Mouse (Mus musculus) c-Kit-positive CD71-positive TER-119-positive erythroid progenitor cells, embryonic 14.5 days (primary cell): ENCODE measurements around the gene Yju2.
A peak's percentile ranks its signal among the peaks of the same experiment; 100 is the strongest.
"Not testable (repeated sequence)": the region's sequence is repeated elsewhere in the genome, so short reads cannot be mapped to it uniquely, and the experiment has no call there.

ENCODE experiments used
- DNase-seq: peaks from one replicate; pipeline ENCODE4 v3.0.0-alpha.2; 2013; ENCODE audit warnings: low spot score

Yju2 gene

DNA sequence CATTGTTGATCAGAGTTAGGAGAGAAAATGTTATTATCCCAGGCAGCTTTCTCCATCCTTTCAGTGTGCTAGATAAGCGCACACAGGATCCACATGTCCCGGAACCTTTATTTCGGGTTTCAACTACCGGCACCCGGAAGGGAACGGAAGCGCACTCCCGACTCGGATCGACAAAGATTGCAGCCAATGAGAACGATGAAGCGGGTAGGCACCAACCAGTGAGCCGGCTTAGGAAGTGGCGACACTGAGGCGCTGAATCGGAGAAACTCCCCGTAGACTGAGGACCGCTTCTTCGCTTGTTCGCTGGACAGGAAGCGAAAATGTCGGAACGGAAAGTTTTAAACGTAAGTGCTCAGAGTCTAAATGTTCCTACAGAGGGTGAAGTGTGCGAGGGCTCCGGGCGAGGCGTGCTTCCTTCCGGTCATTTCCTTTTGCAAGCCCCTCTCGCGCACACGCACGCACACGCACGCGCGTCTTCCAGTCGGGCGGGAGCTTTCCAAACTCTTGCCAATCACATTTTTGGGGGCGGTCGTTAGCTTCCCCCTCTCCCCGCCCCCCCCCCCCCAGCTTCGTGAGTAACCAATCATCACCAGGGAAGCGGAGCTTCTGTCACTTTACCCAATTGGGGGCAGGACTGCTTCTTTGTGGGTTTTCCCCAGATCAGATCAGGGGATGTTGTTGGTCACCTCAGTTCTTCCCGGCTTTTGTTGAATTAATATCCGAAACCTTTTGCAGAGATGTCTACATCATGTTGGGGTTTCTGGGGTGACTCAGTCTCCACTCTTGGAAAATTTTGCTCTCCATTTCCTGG lies at the start of gene Yju2:
Gene Yju2 (plus strand): TSS at position 182 of the 811 bp plus-strand sequence.
- DNase-seq = peak; percentile 96

DNA sequence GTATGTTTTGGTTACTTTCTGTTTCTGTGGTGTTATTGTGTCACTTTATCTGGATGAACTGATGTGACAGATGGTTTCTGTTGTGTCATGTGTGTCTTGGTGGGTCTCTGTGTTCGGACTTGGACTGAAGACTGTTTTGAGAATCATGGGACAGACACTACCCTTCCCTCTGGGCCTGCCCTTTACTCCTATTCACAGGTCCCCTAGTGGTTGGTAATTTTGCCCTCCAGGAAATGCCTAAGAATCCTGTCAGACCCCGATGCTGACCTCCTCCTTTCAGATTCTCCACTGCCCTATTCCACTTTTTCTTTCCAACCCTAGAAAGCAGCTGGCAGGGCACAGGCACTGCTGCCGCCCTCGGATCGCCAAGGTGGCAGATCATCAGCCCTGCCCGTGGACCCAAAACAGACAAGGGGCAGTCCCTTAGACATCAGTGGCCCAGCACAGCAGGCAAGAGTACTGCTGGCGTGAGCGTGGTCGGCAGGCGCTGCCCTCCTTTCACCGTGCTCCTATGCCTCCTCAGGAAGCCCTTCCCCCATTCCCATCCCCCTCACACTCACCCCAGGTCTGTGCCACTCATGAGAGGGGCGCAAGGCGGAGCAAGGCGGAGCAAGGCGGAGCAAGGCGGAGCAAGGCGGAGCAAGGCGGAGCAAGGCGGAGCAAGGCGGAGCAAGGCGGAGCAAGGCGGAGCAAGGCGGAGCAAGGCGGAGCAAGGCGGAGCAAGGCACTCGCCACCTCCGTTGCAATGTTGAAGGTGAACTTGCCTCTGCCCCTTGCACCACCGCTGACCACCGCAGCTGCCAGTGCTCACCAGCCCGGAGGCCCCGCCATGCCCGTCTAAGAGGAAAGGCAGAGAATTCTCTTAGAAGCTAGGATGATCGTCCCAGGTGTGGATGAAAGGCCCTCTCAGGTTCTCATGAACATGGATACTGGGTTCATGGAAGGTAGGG lies 27.1 kb upstream of the Yju2 start:
- DNase-seq = peak; percentile 66

DNA sequence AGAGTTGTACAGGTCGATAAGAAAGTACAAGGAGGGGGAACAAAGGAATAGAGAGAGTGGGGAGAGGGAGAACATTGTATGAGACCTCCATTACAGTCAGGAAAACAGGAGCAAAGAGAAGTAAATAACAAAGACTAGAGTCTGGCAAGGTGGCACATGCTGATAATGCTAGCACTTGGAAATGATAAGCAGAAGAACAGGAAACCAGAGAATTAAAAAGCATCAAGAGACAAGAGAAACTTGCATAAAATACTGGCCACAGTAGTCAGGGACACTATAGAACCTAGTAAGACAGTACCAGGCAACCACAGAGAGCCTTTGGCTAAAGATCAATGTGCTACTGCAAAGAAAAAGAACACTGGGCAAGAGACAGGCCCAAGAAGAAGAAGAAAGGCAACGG lies 26.3 kb upstream of the Yju2 start:
- DNase-seq = peak; percentile 78

GRCm38 (mm10) chr17:55933191-55933590 lies 25.7 kb upstream of the Yju2 start:
- no peak for DNase-seq

DNA sequence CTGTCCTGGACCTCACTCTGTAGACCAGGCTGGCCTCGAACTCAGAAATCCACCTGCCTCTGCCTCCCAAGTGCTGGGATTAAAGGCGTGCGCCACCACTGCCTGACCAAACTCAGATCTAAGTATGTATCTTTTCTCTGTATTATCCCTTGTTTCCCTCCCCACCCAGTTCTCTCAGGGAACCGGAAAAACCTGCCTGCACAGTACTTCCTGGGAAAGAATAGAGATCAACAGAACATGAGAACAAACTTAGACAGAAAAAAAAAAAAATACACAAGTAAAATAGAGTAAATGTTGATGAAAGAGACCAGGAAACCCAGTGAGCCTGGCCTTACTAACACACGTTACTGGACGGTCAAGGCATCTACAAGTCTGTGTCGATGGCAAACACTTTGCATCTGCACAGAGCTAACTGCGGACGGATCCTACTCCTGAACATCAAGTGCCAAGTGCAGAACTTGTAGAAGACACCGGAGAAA lies 14.5 kb upstream of the Yju2 start:
- not testable (repeated sequence) for DNase-seq

DNA sequence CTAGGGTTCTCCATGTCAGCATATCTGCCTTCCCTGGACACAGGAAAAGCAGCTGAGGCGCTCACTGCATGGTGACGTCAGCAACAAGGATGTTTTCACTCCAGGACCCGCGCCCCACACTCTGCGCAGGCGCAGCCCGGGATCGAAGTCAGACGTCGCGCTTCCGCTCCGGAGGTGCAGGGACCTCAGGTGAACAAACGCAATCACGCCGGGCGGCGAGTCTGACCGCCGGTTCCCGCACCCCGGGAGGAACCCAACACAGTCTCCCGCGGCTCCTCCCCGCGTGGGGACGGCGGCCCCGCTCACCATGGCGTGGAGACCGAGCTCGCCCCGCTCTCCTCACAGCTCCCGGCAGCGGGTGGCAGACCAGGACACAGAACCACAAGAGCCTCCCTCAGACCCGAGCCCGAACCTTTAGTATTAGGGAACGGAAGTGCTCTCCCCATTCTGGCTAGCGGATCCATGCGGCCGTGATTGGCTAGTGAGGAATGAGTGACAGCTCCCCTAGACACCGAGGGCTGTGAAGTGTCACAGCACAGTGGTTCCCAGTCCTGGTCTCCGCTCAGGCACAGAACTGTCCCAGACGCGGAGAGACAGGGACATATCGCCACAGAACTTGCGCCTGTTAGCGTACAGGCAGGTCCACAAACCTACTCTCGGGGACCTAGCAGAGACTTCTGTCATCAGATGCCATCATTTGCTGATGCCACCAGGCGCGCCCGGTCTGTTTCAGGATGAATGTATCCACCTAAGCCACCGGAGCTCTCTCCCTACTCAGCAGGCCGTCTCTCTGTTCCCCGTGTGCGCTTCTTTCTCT lies 13.8 kb upstream of the Yju2 start:
- peak; percentile 73 for DNase-seq

- no peak for DNase-seq
Measured at GRCm38 (mm10) chr17:55945696-55946095, 13.2 kb upstream of the Yju2 start.

DNA sequence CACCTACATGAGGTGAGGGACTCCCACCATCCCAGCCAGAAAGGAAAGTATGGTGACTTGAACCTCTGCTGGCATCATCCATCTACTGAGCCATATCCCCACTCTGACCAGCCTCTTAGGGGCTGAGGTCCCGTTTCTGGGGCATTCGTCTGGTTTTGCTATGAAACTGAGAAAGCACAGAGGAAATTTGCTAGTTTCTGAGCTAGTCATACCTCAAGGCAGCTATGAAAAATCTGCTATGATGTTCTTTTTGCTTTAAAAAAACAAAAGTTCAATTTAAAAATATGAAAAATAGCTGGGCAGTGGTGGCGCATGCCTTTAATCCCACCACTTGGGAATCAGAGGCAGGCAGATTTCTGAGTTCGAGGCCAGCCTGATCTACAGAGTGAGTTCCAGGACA lies 10.3 kb upstream of the Yju2 start:
- DNase-seq = no peak

GRCm38 (mm10) chr17:55949400-55949799 lies 9.5 kb upstream of the Yju2 start, which contains the start of gene Zfp119b:
Zfp119b (minus strand) TSS chr17:55949500.
- no peak for DNase-seq

- no peak for DNase-seq
Measured at GRCm38 (mm10) chr17:55950601-55951000, 8.3 kb upstream of the Yju2 start.

- DNase-seq = no peak
Measured at GRCm38 (mm10) chr17:55952041-55952440, 6.9 kb upstream of the Yju2 start.

DNA sequence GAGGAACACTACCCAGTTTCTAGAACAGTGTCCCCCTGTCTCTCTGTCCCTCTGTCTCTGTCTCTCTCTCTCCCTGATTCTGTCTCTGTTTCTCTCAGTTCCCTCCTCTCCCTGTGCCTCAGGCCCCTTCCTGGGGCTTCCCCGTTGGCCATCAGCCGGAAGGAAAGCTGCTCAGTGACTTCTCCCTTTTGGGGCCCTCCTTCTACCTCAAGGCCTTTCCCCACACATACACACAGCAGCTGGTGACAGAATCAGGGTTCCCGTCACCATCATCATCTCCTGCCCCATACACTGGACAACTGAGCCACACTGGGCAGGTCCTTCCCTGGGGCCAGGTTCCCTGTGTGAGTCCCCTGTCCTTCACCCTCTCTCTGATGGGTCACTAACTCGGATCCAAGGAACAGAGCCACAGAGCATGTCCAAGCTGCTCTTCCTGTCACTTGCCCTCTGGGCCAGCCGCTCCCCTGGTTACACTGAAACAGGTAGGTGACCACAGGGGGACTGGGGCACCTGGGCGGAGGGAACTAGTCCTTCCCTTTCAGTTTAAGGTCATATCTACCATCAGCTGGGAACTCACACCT lies 6.4 kb upstream of the Yju2 start, which contains the start of gene Ebi3:
Gene Ebi3 (plus strand): TSS at position 194 of the 581 bp plus-strand sequence.
- no peak for DNase-seq

DNA sequence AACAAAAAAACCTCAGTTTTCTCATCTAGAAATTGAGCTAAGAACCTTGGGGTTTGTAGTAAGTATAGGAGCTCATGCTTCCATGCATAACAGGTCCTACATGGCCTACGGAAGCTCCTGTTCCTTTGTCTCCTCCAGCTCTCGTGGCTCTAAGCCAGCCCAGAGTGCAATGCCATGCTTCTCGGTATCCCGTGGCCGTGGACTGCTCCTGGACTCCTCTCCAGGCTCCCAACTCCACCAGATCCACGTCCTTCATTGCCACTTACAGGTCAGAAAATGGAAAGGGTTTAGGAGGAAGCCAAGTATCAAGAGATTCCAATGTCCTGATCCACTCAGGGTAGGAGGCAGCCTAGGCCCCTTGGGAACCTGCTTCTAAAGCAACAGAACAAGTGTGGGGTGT lies 5.1 kb upstream of the Yju2 start:
- DNase-seq = no peak

DNA sequence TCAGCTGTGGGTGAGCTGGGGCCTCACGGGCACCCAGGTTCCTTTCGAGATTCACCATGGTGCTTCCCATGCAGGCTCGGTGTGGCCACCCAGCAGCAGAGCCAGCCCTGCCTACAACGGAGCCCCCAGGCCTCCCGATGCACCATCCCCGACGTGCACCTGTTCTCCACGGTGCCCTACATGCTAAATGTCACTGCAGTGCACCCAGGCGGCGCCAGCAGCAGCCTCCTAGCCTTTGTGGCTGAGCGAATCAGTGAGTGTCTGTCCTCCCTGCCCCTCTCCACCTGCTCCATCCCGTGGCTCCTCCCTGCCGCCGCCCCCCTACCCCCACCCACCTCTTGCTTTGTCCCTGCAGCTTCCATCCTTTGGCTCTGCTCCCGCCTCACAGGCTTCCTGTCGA lies 4.7 kb upstream of the Yju2 start:
- DNase-seq = no peak

DNA sequence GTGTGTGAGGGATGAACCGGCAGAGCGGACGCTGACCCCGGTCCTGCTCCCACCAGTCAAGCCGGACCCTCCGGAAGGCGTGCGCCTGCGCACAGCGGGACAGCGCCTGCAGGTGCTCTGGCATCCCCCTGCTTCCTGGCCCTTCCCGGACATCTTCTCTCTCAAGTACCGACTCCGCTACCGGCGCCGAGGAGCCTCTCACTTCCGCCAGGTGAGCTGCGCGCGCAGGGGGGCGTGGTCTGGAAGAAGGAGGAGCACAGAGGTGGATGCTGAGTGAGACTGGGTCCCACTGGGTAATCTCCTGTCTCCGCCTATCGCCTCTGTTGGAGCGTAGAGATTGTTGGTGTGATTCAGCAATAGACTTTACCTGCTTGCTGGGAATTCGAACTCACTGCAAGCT lies 2.8 kb upstream of the Yju2 start:
- peak; percentile 70 for DNase-seq

DNA sequence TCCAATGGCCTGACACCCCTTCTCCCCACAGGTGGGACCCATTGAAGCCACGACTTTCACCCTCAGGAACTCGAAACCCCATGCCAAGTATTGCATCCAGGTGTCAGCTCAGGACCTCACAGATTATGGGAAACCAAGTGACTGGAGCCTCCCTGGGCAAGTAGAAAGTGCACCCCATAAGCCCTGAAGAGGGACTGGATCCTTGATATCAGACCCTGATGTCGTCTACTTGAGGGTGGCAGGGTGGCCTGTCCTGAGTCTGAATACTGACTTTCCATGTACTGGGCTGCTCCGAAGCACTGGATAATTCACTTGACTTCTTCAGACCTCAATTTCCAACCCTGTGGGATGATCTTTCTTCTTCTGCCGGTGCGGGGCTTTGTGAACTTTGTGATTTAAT lies 2.3 kb upstream of the Yju2 start:
- no peak for DNase-seq

GRCm38 (mm10) chr17:55957168-55957567 lies 1.7 kb upstream of the Yju2 start:
- peak; percentile 69 for DNase-seq

DNA sequence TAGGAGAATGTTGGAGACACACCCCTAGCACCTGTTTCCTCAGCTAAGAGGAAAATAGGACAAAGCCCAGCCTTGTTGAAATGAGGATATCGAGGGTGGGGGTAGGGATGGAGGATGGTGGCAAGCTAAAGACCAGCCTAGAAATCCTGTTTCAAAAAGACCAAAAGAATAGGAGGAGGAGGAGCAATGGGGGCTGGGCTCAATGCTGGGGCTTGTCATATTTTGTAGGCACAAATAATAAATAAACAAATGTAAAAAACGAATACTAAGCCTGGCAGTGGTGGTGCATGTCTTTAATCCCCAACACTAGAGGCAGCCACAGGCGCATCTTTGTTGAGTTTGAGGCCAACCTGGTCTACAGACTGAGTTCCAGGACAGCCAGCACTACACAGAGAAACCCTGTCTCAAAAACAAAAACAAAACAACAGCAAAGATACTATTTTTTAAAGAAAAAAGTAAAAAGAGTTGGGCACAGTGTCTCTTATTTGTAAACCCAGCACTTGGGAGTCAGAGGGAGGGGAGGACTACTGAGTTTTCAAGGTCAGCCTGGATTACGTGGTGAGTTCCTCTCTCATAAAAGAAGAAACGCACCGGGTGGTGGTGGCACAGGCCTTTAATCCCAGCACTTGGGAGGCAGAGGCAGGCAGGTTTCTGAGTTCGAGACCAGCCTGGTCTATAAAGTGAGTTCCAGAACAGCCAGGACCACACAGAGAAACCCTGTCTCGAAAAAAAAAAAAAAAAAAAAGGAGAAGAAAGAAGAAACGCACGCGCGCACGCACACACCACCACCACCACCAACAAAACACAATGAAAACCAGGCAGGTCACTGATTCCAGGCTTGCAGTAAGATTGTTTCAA lies 944 bp upstream of the Yju2 start:
- no peak for DNase-seq

GRCm38 (mm10) chr17:55958584-55958886 lies 364 bp upstream of the Yju2 start:
- DNase-seq = no peak

GRCm38 (mm10) chr17:55959946-55960740 lies 1.2 kb downstream of the Yju2 start:
- DNase-seq = no peak
